Mouse (Mus musculus): Measurements from ENCODE around the gene Fgfr2.
"Not testable (repeated sequence)": the region's sequence is repeated elsewhere in the genome, so short reads cannot be mapped to it uniquely, and the experiment has no call there.

Gene Fgfr2

DNA sequence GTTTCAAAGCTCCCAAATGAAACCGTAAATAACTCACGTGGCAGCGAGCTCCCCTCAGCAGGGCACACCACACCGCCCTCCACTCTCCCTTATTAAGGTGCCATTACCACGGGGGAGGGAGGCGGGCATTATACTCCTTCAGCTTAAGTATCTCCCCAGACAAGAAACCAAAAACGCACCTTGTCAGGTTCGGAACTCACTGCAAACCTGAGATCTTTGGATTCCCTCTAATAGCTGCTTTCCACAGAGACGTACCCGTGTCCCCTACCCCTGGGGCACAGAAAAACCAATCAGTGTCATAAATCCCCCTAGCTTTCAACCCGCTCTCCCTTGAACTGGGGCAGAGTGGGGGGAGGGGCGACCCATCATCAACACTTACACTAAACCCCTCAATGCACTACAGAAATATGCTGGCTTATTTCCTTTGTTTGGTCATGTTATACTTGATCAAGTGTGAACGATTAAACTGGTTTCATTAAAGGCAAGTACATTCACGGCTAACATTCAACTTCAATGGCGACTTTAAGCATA lies 2.9 kb downstream of the Fgfr2 start:
- no peak for DNase-seq (ENCODE audit: low spot score)

DNA sequence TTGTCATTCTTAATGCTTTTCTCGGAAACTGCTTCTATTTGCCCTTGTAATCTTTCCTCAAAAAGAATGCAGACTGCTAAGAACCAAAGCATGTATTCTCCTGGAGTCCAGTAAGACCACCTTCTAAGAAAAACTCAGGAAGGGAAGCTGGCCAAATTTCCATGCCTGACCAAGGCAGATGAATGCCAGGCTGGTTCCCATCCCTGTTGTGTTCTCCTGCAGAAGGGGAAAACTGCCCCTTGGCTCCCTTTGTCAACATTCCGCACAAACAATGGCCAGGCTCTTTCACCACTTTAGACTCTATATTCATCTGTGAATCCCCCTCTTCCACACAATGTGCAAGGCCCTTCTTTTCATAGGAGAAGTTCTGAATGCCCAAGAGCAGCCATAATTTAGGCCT lies 5.3 kb downstream of the Fgfr2 start:
- DNase-seq (ENCODE audit: low spot score) = no peak

DNA sequence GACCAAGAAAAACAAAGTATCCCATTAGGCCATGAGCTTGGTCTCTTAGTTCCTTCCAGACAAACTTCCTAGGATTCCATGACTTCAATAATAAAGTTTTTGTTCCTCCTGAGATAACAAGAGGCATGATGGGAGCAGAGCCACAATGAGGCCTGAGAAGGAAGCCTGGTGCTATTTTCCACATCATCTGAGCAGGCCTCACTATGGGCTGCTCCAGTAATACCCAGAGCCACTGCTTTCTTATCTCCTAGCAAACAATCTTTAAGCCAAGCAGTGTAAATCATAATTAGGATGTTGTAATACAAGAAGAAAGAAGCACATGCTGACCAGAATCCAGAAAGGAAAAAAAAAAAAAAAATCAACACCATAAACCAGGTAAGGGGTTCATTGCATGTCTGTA lies 6.6 kb downstream of the Fgfr2 start:
- DNase-seq (ENCODE audit: low spot score) = no peak

DNA sequence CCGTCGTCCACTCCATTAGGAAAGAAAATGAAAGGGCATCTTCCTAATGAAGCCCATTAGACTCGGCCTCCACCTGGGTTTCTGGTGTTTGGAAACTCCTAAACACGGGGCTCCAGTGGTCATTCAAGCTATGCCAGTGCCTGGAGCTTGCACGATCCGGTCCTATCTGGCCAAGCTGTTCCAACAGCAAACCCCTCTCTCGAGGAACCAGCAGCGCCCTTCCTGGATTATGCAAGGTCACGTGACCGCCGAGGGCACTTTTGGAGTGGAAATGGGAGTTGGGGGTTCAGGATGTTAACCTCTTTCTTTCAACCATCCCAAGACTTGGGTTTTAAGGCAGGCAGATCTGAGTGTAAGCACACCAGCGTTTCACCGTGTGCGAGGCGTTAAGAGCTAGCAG lies 7.3 kb downstream of the Fgfr2 start:
- DNase-seq (ENCODE audit: low spot score) = no peak

DNA sequence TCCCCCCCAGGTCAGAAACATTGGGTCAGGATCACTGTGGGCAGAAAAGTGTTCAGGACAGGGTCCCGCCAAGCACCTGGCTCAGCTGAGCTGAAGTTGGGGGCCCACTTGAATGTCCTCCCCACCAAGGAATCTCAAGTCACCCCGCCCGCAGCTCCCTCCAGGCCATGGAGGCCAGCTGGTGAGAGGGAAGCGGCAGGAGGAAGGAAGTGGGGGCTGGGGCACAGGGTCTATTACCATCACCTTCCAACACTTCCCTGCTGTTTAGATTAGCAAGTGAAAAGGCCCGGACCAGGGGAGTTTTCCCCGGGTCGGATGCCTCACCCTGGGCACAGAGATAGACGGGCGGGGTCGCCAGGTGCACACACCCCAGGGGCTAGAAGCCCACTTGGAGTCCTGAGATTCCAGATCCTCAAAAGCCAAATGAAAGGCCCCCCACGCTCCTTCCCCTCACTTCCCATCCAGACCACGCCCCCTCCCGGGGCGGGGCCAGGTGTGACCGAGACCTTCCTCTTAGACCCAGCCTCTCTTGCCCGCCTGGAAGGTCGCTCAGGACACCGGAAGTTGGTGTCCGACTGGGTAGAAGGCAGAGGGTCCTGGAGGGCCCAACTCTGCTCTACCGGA lies 8.2 kb downstream of the Fgfr2 start:
- DNase-seq (ENCODE audit: low spot score) = no peak

DNA sequence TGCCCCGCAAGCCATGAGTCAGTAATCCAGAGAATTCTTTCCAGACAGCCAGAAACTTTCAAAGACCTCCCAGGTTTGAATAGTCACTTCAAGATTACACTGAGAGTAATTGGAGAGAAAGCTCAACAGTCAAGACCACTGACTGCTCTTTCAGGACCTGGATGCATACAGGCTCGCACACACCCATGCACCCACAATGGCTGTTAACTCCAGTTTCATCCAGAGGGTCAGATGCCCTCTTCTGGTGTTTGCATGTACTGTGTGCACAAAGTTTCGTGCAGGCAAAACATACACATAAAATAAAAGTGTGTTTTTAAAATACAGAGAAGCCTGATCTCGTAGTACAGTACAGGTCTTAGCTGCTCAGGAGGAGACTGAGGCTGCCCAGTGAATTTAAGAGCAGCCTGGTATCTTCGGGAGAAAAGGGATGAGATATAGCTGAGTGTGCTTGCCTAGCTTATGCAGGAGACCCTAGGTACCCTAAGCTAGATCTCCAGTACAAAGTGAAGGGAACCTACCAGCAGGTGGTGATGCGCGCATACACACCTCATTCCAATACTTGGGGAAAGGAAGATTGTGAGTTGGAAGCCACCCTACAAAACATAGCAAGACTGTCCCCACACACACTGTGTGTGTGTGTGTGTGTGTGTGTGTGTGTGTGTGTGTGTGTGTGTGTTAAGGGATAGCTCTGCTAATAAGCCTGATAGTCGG lies 9.8 kb downstream of the Fgfr2 start:
- DNase-seq (ENCODE audit: low spot score) = no peak

DNA sequence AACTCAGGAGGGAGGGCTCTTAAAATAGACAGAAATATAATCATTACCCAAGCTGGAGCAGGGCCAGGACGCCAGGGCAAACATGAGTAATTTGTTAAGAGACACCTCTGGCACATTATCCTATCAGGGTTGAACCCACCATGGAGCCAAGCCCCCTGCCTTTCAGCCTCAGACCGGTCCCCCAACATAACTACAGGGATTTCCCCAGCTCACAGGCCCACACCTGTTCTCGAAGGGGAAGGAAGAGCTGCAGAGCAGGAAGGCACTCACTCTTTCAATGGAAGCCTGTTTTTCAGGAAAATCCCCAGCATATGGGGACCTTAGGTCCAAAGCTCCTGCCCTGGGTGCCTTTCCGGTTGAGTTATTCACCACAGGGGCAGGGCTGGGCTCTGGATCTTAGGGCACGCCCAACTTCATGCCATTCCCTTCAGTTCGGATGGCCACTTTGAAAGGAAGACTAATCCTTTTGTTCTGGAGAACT lies 10.8 kb downstream of the Fgfr2 start:
- DNase-seq (ENCODE audit: low spot score) = no peak

DNA sequence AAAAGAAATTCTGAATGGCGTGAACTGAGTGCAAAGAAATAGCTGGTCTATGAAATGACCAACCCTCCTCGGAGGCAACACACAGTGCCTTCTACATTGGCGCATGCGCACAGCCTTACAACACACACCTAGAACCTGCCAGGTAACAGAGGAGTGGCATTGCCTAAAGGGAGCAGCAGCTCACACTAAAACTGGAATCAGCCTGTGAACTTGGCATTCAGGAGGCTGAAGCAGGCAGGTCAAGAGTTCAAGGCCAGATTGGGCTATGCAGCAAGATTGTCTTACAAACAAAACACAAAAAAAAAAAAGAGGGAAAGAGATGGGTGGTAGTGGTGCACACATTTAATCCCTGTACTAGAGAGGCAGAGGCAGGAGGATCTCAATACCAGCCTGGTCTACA lies 13.7 kb downstream of the Fgfr2 start:
- DNase-seq (ENCODE audit: low spot score) = no peak

DNA sequence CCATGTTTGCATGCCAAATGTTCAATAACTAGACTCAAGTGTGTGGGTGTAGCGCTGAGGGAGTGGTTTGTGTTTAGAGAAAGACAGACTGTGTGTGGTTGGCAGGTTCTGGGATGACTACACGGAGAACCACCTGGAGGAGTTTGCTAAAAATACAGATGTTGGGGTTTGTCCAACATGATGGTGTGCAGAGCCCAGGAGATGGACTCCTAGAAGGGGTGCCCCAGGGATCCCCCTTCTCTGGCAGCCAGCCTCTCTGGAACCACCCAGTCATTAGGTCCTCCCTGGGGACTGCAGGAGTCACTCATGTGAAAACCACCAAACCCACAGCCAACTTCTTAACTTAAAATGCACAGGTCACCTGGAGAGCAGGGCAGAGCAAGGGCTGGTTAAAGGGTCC lies 14.5 kb downstream of the Fgfr2 start:
- no peak for DNase-seq (ENCODE audit: low spot score)

DNA sequence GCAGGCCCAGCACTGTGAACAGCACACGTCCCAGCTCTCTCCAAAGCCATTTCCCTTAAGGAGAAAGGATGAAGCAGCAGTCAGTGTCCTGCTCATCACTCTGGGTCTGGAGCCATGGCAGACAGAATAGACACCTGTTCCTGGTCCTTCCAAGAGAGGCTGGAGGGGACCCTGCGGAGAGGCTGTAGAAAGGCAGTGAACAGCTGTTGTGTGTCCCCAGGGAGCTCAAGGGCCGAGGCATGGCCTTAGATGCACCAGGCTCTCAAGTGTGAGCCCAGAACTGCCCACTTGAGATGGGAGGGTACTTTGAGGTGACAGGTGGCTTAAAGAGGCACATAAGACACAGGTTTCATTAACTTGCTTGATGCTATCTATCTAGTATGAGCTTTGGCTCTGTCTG lies 20.6 kb downstream of the Fgfr2 start:
- no peak for DNase-seq (ENCODE audit: low spot score)

DNA sequence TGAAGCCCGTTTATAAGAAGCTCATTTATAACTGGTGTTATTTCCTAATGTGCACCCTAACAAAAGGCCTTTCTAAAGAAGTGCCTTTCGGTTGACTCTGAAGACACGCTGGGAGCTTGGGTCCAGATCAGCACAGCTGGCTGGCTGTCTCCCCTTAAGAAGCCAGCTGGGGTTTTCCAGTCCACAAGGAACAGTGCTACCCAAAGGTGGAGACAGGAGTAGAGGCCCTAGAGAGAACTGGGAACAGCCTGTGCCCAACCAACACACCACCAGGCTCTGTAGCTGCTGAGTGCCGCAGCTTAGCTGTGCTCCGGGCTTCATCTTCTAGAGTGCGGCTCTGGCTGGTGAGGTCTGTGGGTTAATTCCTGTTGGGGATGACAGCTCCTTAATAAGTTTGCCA lies 22.1 kb downstream of the Fgfr2 start:
- DNase-seq (ENCODE audit: low spot score) = no peak

DNA sequence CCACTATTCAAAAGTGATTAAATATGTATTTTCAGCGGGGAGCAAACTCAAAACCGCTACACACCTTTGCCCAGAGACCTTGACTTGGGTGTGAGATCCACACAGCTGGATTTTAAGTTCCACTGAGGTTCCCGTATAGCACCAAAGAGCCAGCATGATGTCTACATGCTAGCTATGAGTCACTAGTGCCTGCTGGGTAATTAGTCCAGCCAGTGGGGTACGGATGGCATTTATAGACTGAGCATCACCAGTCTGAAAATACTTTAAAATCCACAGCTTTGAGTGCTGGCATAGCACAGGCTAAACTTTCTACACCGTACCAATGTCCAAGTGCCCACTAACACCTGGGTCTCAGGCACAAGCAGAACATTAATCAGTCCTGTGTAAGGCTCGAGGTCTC lies 23.0 kb downstream of the Fgfr2 start:
- DNase-seq (ENCODE audit: low spot score) = no peak

DNA sequence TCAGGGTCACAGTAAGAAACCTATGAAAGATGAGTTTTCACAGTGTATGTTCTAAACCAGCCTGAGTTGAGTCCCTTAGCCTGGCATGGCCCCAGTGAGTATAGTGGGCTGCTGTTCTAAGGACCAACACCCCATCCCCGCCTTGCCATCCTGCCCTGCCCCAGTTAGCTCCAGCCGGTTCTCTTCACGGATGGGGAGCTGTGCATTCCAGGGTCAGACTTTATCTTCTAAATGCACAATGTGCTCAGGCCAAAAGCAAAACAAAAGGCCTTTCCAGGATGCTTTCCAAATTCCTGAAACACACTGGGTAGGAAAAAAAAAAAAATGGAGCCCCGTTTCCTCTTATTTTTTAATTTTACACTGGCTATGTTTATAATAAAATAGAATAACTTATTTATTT lies 23.9 kb downstream of the Fgfr2 start:
- no peak for DNase-seq (ENCODE audit: low spot score)

DNA sequence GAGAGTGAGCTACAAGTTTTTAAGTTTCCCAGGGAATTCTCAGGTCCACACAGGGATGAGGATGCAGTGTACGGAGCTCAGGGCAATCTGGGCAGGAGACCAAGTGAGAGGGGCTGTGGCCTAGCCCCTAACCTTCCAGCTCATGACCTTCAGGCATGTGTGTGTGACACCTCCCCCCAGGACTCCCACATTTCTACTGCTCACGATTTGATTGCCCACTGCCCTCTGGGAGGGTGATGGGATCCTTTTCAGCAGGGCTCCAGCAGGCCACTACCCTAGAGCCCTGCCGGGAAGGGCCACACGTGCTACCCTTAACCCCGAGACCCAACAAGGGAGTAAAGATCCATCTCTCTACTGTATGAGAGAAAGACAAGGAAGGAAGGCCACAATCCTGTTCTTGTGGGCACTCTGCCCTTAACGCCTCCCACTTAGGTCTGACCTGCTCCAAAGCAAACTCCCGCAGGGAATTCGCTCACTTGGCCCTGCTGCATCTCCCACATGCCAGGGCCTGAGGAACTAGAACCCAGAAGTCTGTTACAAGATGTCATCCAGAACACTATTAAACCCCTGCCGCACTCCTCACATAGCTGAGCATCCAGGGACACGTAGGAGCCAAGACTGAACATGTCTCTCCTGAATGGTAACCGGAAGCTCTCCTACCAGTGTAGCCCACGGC lies 24.9 kb downstream of the Fgfr2 start:
- DNase-seq (ENCODE audit: low spot score) = no peak

DNA sequence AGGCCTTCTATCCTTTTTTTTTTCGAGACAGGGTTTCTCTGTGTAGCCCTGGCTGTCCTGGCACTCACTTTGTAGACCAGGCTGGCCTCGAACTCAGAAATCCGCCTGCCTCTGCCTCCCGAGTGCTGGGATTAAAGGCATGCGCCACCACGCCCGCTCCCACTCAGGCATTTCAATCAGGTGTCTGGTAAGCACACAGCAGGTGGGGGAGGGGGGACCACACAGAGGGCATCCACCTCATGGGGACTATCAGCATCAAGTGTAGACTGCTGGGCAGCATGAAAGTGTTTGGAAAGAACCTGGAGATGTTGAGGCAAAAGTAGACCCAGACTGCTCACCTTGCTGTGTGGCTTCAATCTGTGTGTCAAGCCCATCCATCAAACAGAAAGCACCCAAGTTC lies 27.5 kb downstream of the Fgfr2 start:
- not testable (repeated sequence) for DNase-seq (ENCODE audit: low spot score)

DNA sequence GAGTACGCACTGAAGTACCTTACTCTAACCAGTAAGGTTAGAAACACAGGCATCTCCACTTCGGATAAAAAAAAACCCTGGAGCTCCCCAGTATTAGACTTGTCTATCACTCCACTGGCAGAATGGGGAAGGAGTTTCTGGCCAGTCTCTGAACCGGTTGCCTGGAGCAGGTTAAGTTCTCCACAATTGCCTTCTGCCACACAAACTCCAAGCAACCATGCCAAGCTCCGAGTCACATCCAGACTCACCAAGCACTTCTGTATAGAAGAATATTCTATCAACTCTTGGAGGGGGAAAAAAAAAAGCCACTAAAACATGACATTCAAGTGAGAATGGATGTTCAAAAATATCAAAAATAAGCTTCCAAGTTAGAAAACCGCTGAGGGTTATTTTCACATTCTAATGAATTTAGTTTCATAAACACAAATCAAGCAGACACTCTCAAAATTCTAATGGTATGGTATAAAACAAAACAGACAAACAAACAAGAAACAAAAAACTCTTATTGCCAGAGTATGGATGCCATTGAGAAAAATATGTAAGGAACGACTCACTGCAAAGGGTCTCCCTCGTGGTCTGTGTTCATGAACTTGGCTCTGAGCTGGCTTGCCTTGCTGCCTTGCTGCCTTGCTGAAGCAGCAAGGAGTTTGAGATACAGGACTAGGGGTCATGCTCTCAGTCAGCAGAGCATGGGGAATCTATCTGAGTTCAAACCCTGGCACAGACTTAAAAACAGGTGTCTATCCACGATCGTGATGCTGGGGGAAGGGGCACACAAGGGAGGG lies 28.2 kb downstream of the Fgfr2 start:
- DNase-seq (ENCODE audit: low spot score) = no peak

DNA sequence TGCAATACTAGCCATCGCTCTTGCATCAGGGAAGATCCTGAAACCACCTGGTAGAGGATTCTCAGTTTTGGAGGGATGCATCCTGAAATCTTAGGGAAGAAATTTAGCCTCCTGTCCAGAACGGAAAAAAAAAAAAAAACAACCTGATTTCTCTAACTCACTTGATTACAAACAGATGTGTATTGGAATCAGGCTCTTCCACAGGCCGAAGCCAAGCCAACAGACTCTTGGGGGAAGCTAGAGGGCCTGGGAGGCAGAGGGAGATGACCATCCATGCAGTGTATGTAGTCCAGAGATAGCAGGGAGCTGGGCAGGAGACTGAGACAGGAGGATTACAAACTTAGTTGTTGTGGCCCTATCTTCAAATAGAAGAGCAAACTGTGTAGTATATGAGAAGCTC lies 29.0 kb downstream of the Fgfr2 start:
- DNase-seq (ENCODE audit: low spot score) = no peak

DNA sequence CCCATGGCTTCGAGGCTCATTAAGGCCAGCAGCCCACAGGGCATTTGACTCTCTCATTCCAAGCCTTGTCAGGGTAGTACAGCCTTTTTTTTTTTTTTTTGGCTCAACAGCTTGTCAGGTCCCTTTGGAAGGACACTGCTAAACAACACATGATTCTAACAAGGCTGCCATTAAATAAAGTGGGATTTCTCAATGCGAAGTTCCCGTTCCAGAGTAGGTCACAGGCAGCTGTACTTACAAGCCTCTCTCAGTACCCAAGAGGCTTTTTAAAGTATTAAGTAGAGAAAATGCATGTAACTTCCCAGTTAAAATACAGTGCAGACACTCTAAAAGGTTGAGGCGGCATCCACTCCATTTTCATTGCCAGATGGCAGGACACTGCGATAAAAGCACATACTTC lies 29.4 kb downstream of the Fgfr2 start:
- no peak for DNase-seq (ENCODE audit: low spot score)

DNA sequence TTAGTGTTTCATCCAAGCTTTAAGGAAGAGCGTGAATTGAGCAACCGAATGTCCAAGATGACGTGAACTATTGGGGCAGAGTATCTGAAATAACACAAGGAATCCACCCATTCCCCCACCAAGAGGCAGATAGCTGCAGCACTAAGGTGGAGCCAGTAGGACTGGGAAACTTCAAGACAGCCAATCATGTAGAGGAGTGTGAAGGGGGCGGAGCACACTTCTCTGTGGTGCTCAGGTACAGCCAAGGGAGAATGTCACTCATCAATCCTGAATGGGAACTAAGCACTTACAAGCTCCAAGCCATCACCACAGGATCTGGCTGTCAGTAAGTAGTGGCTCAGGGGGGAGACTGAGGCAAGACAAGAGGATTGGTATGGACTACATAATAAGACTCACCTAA lies 32.5 kb downstream of the Fgfr2 start:
- no peak for DNase-seq (ENCODE audit: low spot score)

DNA sequence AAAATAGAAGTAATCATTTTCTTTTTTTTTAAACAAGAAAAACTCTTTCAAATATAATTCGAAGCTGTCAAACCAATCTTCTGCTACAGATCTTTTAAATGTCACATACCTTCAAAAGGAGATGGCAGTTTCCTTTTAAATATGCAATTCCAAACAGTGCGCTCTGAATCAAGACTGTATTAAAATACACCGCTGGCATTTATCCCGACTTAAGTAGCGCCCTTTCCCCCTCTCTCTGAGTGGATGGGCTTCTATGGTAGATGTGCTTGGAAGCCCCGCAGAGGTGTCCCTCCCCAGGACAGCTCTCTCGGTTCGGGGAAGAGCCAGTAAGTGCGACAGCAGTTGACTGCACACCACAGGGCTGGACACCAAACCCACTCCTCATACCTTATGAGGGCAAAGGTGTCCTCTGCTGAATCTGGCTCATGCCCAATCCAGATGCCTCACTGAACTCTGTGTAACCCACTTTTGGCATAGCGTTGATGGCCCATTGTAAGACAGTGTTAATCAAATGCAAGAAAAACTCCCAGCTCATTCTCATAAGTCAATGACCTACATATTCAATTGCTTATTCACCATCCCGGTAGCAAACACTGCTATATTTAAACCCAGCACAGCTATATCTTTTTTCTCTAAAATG lies 33.4 kb downstream of the Fgfr2 start:
- DNase-seq (ENCODE audit: low spot score) = no peak

DNA sequence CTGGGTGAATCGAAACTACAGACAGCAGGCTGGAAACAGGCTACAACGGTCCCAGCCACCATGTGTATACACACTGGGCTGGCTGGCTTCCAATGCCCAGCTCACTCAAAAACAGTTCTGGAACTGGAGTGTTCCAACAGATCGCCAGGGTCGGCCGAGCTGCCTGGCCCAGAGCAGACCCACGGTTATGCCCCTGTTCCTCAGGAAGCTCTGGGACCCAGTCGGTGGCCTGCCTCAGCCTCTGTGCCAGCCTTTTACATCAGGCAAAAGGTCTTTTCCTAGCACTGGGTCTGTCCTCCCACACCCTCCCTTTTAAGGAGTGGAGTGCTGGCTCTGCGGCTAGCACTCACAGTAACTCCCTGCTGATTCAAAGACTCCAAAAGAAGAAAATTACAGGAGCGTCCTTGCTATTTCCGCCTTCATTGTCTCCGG lies 34.3 kb downstream of the Fgfr2 start:
- DNase-seq (ENCODE audit: low spot score) = no peak

DNA sequence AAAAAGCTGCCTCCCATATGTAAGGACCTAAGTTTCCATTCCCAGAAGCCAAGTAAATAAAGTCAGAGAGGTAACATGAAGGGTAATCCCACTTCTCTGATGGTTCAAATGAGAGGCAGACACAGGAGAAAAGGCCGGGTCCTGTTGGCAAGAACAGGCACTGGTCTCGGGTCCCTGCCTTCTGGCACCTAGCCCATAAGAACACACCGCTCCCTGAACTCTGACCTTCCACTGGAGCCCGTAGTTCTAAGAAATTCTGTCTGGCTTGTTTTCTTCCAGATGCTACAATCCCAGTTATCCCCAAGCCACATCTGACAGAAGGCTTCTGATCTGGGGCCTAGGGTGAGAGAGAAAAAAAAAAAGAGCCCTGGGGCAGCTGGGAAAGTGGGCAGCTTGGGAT lies 34.7 kb downstream of the Fgfr2 start:
- no peak for DNase-seq (ENCODE audit: low spot score)
